Mouse (Mus musculus): ENCODE results near the gene Tldc1.

Gene Tldc1

GRCm38 (mm10) chr8:119778263-119778662 is at the start of gene Tldc1:
TSS of gene Tldc1 (minus strand) at chr8:119778416.
- peak; percentile 100 for DNase-seq (ENCODE audit: low spot score)

- DNase-seq (ENCODE audit: low spot score): no peak
Observed at GRCm38 (mm10) chr8:119827721-119828153, 49.5 kb upstream of the Tldc1 start.

GRCm38 (mm10) chr8:119826982-119827381 is 48.8 kb upstream of the Tldc1 start:
- DNase-seq (ENCODE audit: low spot score): no peak

GRCm38 (mm10) chr8:119825950-119826730 is 47.9 kb upstream of the Tldc1 start:
- DNase-seq (ENCODE audit: low spot score): no peak

- no peak for DNase-seq (ENCODE audit: low spot score)
Observed at GRCm38 (mm10) chr8:119824809-119825273, 46.6 kb upstream of the Tldc1 start.

GRCm38 (mm10) chr8:119824100-119824499 is 45.9 kb upstream of the Tldc1 start:
- no peak for DNase-seq (ENCODE audit: low spot score)

GRCm38 (mm10) chr8:119823278-119823677 is 45.1 kb upstream of the Tldc1 start:
- DNase-seq (ENCODE audit: low spot score): no peak

- no peak for DNase-seq (ENCODE audit: low spot score)
Observed at GRCm38 (mm10) chr8:119821691-119822090, 43.5 kb upstream of the Tldc1 start.

GRCm38 (mm10) chr8:119819976-119820375 is 41.8 kb upstream of the Tldc1 start:
- no peak for DNase-seq (ENCODE audit: low spot score)

- no peak for DNase-seq (ENCODE audit: low spot score)
Observed at GRCm38 (mm10) chr8:119819316-119819715, 41.1 kb upstream of the Tldc1 start.

GRCm38 (mm10) chr8:119817446-119817845 is 39.2 kb upstream of the Tldc1 start:
- peak; percentile 81 for DNase-seq (ENCODE audit: low spot score)

GRCm38 (mm10) chr8:119816219-119816618 is 38.0 kb upstream of the Tldc1 start:
- DNase-seq (ENCODE audit: low spot score): no peak

GRCm38 (mm10) chr8:119812650-119813431 is 34.6 kb upstream of the Tldc1 start:
- DNase-seq (ENCODE audit: low spot score): peak; percentile 45

GRCm38 (mm10) chr8:119811925-119812324 is 33.7 kb upstream of the Tldc1 start:
- DNase-seq (ENCODE audit: low spot score): peak; percentile 51

- no peak for DNase-seq (ENCODE audit: low spot score)
Observed at GRCm38 (mm10) chr8:119810953-119811499, 32.8 kb upstream of the Tldc1 start.

GRCm38 (mm10) chr8:119810127-119810868 is 32.1 kb upstream of the Tldc1 start:
- peak; percentile 26 for DNase-seq (ENCODE audit: low spot score)

GRCm38 (mm10) chr8:119809620-119810019 is 31.4 kb upstream of the Tldc1 start:
- DNase-seq (ENCODE audit: low spot score): no peak

GRCm38 (mm10) chr8:119807687-119808086 is 29.5 kb upstream of the Tldc1 start:
- DNase-seq (ENCODE audit: low spot score): no peak

- DNase-seq (ENCODE audit: low spot score): no peak
Observed at GRCm38 (mm10) chr8:119806422-119807263, 28.4 kb upstream of the Tldc1 start.

GRCm38 (mm10) chr8:119805275-119805674 is 27.1 kb upstream of the Tldc1 start:
- DNase-seq (ENCODE audit: low spot score): no peak

- no peak for DNase-seq (ENCODE audit: low spot score)
Observed at GRCm38 (mm10) chr8:119802592-119802991, 24.4 kb upstream of the Tldc1 start.
